Mouse (Mus musculus) embryonic facial prominence, embryonic 14.5 days (tissue): ENCODE results near the gene Olfr466. TPM values are rescaled to one million over a fixed set of nuclear protein-coding genes. Genes with fewer than 3 reads are reported as not detected.

Source experiments
- ATAC-seq: fragments of 200-750 bp; cut with Nextera tagmentation; 2 replicates; pipeline ENCODE4 v1.8.0; 2017; ENCODE audit warnings: low read depth, moderate number of reproducible peaks, moderate TSS enrichment
- DNase-seq: peaks from one replicate; pipeline ENCODE4 v3.0.0-alpha.2; 2015; ENCODE audit warnings: low spot score
- H3K27ac ChIP-seq: fragments of 300-500 bp; sonication (generic); replicated peaks from 2 replicates; pipeline ENCODE4 v1.5.1; 2014; ENCODE audit warnings: low read depth, mild to moderate bottlenecking, low read length, moderate library complexity
- H3K27me3 ChIP-seq: fragments of 300-500 bp; sonication (generic); replicated peaks from 2 replicates; pipeline ENCODE4 v1.6.1; 2014; ENCODE audit warnings: low read length; ENCODE audit not compliant: control insufficient read depth, insufficient read depth
- H3K36me3 ChIP-seq: fragments of 300-500 bp; sonication (generic); 2 replicates; pipeline ENCODE4 v1.6.1; 2014; ENCODE audit warnings: low read length, mixed read lengths; ENCODE audit not compliant: control insufficient read depth, insufficient read depth
- H3K4me1 ChIP-seq: fragments of 300-500 bp; sonication (generic); 2 replicates; pipeline ENCODE4 v1.6.1; 2014; ENCODE audit warnings: antibody characterized with exemption, low read length; ENCODE audit not compliant: control insufficient read depth, insufficient read depth
- H3K4me2 ChIP-seq: fragments of 300-500 bp; sonication (generic); 2 replicates; pipeline ENCODE4 v1.6.1; 2014; ENCODE audit warnings: low read depth, mild to moderate bottlenecking, low read length, moderate library complexity, mixed read lengths
- H3K4me3 ChIP-seq: fragments of 300-500 bp; sonication (generic); 2 replicates; pipeline ENCODE4 v1.5.1; 2014; ENCODE audit warnings: low read depth, mild to moderate bottlenecking, low read length
- H3K9ac ChIP-seq: fragments of 300-500 bp; sonication (generic); 2 replicates; pipeline ENCODE4 v1.6.1; 2014; ENCODE audit warnings: low read depth, mild to moderate bottlenecking, low read length, moderate library complexity, mixed read lengths
- H3K9me3 ChIP-seq: fragments of 300-500 bp; sonication (generic); 2 replicates; pipeline ENCODE4 v1.6.1; 2016; ENCODE audit warnings: low read length; ENCODE audit not compliant: control insufficient read depth
- WGBS: fragments of 180-500 bp; shearing (Covaris S2); extraction: QIAGEN DNeasy Blood & Tissue Kit; methylation state at CpG from one replicate; pipeline ENCODE4 v1.1.7; 2014; 5-methylcytosine and 5-hydroxymethylcytosine counted together
- polyA plus RNA-seq: library from polyadenylated mRNA; unstranded; fragments of >200 nt; fragmentation: Nextera tagmentation; extraction: Ambion mirVana; gene quantifications from 2 replicates; pipeline ENCODE4 v1.2.1, GENCODE M21; 2014

Gene Olfr466
- polyA plus RNA-seq, 1 experiment from 2014 or later: not detected

DNA sequence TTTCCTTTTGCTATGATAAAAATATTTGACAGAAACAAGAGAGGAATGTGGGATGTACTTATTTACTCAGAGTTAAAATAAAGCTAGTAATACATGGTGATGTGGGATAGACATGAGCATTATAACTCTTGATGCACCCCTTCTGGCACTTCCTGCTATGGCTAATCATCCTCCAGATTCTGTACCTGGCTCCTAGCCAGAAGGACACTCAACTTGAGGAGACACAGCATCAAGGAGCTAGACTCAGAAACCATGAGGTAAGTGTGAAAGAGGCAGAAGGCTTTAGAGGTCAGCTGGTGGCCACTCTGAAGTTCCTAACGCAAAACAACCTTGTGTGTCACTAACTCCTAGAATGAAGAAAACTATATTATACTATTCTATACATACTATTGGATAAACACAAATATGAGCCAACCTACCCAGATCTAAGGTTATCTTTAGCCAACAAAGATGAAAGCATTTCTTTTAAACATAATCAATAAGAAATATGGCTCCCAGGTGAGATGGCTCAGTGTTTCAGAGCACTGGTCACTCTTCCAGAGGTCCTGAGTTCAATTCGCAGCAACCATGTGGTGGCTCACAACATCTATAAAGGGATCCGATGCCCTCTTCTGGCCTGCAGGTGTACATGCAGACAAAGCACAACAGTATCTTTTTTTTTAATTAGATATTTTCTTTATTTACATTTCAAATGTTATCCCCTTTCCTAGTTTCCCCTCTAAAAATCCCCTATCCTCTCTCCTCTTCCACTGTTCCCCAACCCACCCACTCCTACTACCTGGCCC, 22.8 kb upstream of the Olfr466 start:
- WGBS: 64% methylated on average over 3 of the region's 3 CpGs
- H3K4me1 ChIP-seq: no peaks in the 10 kb centered on the region
- DNase-seq (no peak), ATAC-seq (no peak)
- no peak overlapping the region for H3K4me3 ChIP-seq
- no peaks in the 10 kb centered on the region for H3K9me3 ChIP-seq
- no peak overlapping the region for H3K4me2 ChIP-seq
- H3K27me3 ChIP-seq: no peaks in the 10 kb centered on the region
- H3K36me3 ChIP-seq: no peaks in the 10 kb centered on the region
- no peak overlapping the region for H3K9ac ChIP-seq
- H3K27ac ChIP-seq: no peak overlapping the region

DNA sequence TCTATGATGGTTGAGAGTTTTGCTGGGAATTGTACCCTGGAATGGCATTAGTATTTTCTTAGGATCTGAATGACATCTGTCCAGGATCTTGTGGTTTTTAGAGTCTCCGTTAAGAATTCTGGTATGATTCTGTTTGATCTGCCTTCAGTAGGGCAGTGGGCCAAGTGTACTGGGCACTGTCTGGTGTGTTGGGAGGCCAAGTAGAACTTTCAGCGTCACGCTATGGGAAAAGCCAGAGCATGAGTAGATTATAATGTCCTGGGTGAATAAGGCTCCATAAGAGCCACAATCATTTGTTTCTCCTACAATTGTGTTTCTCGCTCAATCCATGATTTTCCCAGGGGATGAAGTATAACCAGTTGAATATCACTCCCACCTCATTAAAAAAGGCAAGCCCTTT, 12.3 kb upstream of the Olfr466 start, which contains the start of gene Olfr465-ps1:
TSS of gene Olfr465-ps1 (plus strand) at position 301 of the 400 bp plus-strand sequence.
- Histone ChIP-seq H3K4me3 (no peak within 1 kb of the TSS), H3K36me3 (no peaks in the 10 kb centered on the region), H3K9ac (no peak within 1 kb of the TSS), H3K27ac (no peak within 1 kb of the TSS), H3K4me1 (no peaks in the 10 kb centered on the region), H3K27me3 (no peaks in the 10 kb centered on the region), H3K9me3 (no peaks in the 10 kb centered on the region), H3K4me2 (no peak within 1 kb of the TSS)
- 81% methylated on average over 4 of the region's 4 CpGs for WGBS
- DNase-seq: no peak
- ATAC-seq: no peak

DNA sequence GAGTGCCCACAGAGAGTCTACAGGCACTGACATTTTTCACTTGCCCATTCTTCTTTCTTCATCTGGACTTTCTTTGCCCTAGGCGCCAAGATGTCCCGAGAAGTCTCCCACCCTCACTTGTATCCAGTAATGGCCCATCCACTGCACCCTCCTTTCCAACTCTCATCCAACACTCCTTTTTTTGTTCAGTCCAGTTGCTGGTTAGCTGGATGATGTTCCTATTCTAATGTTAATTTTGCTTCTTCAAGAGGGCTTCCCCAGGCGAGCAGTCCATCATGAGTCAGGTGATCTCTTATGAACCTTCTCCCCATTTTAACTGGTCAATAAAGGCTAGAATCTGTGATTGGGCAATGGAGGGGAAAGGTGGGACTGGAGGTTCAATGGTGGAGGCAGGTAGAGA, 24.1 kb downstream of the Olfr466 start:
- 79% methylated on average over 3 of the region's 3 CpGs for WGBS
- no peaks in the 10 kb centered on the region for H3K27me3 ChIP-seq
- H3K9ac ChIP-seq: no peak overlapping the region
- no peak overlapping the region for H3K27ac ChIP-seq
- H3K36me3 ChIP-seq: no peaks in the 10 kb centered on the region
- no peak for DNase-seq
- ATAC-seq: no peak
- H3K4me2 ChIP-seq: no peak overlapping the region
- H3K4me1 ChIP-seq: no peaks in the 10 kb centered on the region
- H3K9me3 ChIP-seq: no peaks in the 10 kb centered on the region
- H3K4me3 ChIP-seq: no peak overlapping the region

DNA sequence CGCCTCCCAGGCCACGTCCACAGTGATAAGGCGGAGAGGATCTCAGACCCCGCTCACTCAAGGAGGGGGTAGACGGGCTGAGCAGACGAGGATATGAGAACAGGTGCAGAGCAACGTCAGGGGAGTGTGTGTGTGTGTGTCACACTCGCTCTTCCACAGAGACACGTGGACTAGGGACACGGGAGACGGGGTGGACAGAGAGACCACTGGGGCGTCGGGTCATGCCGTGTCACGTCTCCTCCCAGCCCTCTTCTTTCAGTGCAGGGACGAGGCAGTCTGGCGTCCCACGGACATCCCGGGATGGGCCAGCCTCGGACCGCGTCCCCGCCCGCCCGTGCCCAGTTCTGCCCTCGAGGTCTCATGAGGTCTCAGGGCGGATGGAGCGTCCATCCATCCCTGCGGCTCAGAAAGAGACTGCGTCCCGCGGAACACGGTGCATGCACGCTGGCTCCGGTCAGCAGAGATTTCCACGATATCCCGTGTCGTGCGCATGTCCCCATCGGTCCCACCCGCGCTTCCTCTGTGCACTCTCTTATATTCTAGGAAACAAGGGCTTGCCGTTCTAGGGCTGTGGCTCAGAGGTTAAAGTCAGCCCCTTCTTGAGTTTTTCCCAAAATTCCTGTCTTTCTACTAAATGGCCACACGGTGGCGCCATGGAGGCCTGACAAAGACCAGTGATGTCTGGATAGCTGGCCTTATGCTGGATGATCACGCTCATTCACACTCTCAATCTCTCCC, 25.9 kb downstream of the Olfr466 start:
- H3K4me3 ChIP-seq: peak overlapping the region; percentile 23
- H3K4me1 ChIP-seq: no peaks in the 10 kb centered on the region
- no peaks in the 10 kb centered on the region for H3K36me3 ChIP-seq
- no peaks in the 10 kb centered on the region for H3K27me3 ChIP-seq
- no peak overlapping the region for H3K27ac ChIP-seq
- peak overlapping the region; percentile 47 for H3K4me2 ChIP-seq
- H3K9ac ChIP-seq: no peak overlapping the region; the same call in 1 of the 2 replicates
- DNase-seq: peak; percentile 16
- ATAC-seq: peak; percentile 15; the same call in 1 of the 2 replicates
- no peaks in the 10 kb centered on the region for H3K9me3 ChIP-seq
- WGBS: 29% methylated on average over 25 of the region's 46 CpGs

DNA sequence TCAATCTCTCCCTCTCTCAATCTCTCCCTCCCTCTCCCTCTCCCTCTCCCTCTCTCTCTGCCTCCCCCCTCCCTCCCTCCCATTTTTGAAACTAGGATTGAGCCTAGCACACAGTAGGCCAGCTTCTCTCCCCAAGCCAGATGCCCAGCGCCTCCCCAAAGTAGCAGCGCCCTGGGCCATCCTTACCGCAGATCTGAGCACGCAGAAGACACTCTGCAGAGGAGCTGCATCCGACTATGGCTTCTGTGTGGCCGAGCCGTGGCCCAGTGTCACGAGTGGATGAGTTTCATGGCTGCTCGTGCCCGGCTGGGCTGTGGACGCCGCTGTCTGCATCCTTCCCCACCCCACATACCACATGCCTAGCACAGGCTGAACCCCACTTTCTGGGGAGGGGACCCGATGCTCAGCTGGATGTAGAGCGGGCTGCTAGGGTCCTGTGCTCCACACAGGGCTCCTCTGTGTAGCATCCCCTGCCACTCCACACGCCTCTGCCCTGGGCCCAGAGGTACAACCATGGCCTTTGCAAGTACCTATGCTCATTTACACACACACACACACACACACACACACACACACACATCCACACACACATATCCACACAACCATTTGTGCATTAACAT, 26.5 kb downstream of the Olfr466 start:
- Histone ChIP-seq H3K27me3 (no peaks in the 10 kb centered on the region), H3K9me3 (no peaks in the 10 kb centered on the region; the same call in 1 of the 2 replicates), H3K4me3 (no peak overlapping the region), H3K4me1 (no peaks in the 10 kb centered on the region), H3K27ac (no peak overlapping the region), H3K4me2 (no peak overlapping the region), H3K36me3 (no peaks in the 10 kb centered on the region), H3K9ac (no peak overlapping the region)
- DNase-seq: no peak
- no peak for ATAC-seq
- 60% methylated on average over 14 of the region's 15 CpGs for WGBS

DNA sequence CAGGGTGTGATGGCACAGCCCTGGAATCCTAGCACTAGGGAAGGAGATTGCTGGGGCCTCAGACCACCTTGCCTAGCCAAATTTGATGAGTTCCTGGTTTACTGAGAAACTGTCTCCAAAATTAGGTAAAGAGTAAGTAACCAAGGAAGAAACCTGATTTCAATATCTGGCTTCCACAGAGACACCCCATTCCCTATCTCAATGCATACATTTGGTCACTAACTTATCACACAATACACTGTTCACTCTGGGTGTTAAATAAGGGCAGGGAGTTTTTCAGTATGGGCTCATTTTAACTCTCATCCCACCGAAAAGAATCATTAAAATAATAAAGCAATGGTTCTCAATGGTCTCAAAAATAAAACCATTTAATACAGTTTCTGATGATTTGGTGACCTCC, 50.6 kb downstream of the Olfr466 start:
- DNase-seq: no peak
- H3K4me2 ChIP-seq: no peak overlapping the region
- H3K4me3 ChIP-seq: no peak overlapping the region
- WGBS: 72% methylated on average over 1 of the region's 1 CpGs
- H3K4me1 ChIP-seq: no peaks in the 10 kb centered on the region
- H3K27me3 ChIP-seq: no peaks in the 10 kb centered on the region
- H3K27ac ChIP-seq: no peak overlapping the region
- H3K9ac ChIP-seq: no peak overlapping the region
- no peak for ATAC-seq
- no peaks in the 10 kb centered on the region for H3K36me3 ChIP-seq
- H3K9me3 ChIP-seq: 0 out of 2 replicates have a peak, but pooled peaks cover 8% of the 10 kb centered on the region

Other genes with a start within 250 kb of the Olfr466 start
- 0.43 and 0.59 TPM in 2 replicates for gene Cntnap3, start 246.3 kb upstream of the Olfr466 start, polyA plus RNA-seq
- gene Spata31, start 232.8 kb upstream of the Olfr466 start, polyA plus RNA-seq: not detected in 2 replicates
- gene Spata31d1c, start 117.2 kb upstream of the Olfr466 start, polyA plus RNA-seq: not detected in 2 replicates
- gene Prss47, start 97.5 kb upstream of the Olfr466 start, polyA plus RNA-seq: not detected in 2 replicates
- 58.6 and 67.2 TPM in 2 replicates for gene Mfsd14b, start 37.3 kb upstream of the Olfr466 start, polyA plus RNA-seq
- gene Olfr465-ps1, start 12.2 kb upstream of the Olfr466 start, polyA plus RNA-seq: 0.14 TPM in 1 of 2 replicates, not detected in the other
- gene Nlrp4f, start 55.7 kb downstream of the Olfr466 start, polyA plus RNA-seq: not detected in 2 replicates
- gene Gm10775, start 109.3 kb downstream of the Olfr466 start, polyA plus RNA-seq: not detected in 2 replicates
- gene Zfp369, start 128.6 kb downstream of the Olfr466 start, polyA plus RNA-seq: 15.9 and 16.7 TPM in 2 replicates